Mouse (Mus musculus) megakaryocyte, embryonic 14.5 days (primary cell): Measurements from ENCODE around the gene Zranb1.

Source experiments
- FLI1 ChIP-seq: IDR thresholded peaks from 2 replicates; pipeline ENCODE4 v1.6.1; 2012; ENCODE audit warnings: low read length, inconsistent platforms, mixed read lengths
- GATA1 ChIP-seq: IDR thresholded peaks from 3 replicates; pipeline ENCODE4 v1.6.1; 2012; ENCODE audit warnings: mixed read lengths, low read length, inconsistent platforms, borderline replicate concordance

GRCm38 (mm10) chr7:132931560-132932351, 814 bp downstream of the Zranb1 start:
- no peak for TF ChIP-seq GATA1
- no peak for TF ChIP-seq FLI1
